Mouse (Mus musculus) testis, postnatal 10 days (tissue): Measurements from ENCODE around the gene A730071L15Rik.

Experiments
- DNase-seq: peaks from one replicate; pipeline ENCODE4 v3.0.0; 2021; ENCODE audit warnings: low spot score

The A730071L15Rik gene

DNA sequence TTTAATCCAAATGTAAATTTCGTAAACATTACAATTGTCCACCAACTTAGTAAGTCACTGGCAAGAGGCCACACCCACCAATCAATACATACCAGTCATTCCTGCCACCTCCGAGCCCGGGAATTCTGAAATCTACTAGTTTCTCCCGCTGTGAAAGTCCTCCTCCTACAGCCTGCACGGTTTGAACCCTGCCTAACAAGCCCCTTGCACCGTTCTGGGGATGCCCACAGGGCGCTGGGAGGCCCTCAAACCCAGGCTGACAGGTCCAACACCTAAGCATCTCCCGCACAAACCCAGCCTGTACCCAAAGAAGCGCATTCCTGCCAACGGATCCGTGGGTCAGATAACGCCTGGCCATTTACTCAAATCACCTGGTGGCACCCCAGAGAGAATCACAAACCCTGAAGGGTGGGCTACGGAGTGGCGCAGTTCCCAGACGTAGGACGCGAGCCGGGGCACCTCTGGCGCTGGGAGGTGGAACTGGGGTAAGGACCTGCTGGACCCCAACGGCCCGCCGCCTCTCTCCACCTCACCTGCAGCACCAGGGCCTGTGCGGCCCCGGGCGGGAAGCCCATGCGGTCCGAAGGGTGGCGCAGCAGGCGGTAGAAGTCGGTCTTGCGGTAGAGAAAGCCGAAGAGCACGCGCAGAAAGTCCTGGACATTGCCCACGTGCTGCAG is at the start of gene A730071L15Rik:
A730071L15Rik (plus strand) TSS at position 620 of the 677 bp plus-strand sequence.
- no peak for DNase-seq

- no peak for DNase-seq
Measured at GRCm38 (mm10) chr11:6152864-6153263, 47.0 kb upstream of the A730071L15Rik start.

- no peak for DNase-seq
Measured at GRCm38 (mm10) chr11:6154211-6154701, 45.6 kb upstream of the A730071L15Rik start.

- DNase-seq: no peak
Measured at GRCm38 (mm10) chr11:6156651-6157050, 43.2 kb upstream of the A730071L15Rik start.

- DNase-seq: no peak
Measured at GRCm38 (mm10) chr11:6157119-6157518, 42.7 kb upstream of the A730071L15Rik start.

- DNase-seq: no peak
Measured at GRCm38 (mm10) chr11:6158515-6158914, 41.3 kb upstream of the A730071L15Rik start.

DNA sequence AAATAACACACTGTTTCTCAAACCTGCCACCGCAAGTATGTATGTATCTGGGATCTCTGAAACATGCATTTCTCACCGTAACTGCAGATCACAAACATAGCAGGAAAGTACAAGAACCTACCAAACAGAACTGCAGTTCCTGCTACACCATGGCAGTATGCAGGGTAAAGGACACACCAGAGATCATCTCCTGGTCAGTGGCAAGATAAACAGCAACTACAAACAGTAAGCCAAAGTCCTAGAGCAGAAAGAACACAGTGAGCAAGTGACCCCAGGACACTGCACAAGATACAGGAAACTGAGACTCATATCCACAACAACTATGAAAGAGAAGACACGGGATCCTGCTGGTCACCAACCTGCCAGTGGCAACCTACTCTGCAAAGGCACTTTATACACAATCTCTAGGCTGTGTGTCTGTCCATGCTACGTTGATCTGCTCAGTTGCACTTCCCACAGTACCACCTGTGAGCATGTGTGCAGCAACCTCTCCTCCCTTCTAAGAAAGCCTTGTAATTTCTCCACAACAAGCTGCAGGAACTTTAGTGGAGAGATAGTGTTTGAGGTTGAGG is 40.0 kb upstream of the A730071L15Rik start:
- no peak for DNase-seq

DNA sequence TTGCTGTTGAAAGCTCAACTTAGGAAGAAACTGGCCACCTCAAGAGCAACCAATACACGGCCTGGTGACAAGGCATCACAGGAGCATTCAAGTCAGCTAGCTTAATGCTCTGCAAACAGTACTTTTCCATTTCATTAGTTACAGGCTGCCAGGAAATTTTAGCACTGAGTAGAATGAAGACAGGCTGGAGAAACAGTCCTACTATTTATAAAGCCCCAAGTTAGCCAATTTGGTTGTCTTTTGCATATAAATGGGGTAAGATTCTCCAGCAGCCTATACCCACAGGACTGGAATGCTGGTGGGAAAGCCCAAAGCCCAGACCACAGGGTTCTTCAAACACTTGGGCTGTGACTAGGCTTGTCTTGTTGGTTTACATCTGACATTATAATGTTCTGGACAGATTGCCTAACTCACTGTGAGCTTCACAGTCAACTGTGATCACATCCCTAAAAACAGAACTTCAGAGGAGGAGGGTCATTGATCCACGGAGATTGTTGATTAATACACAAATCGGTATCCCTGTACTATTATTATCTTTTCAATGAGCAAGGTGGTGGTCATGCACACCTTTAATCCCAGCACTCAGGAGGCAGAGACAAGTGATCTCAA is 39.1 kb upstream of the A730071L15Rik start:
- DNase-seq: no peak

GRCm38 (mm10) chr11:6161549-6161948 is 38.3 kb upstream of the A730071L15Rik start:
- no peak for DNase-seq

- DNase-seq: no peak
Measured at GRCm38 (mm10) chr11:6163062-6163461, 36.8 kb upstream of the A730071L15Rik start.

GRCm38 (mm10) chr11:6163706-6164105 is 36.1 kb upstream of the A730071L15Rik start:
- DNase-seq: no peak

GRCm38 (mm10) chr11:6164781-6165180 is 35.0 kb upstream of the A730071L15Rik start:
- DNase-seq: no peak

GRCm38 (mm10) chr11:6165391-6166081 is 34.3 kb upstream of the A730071L15Rik start:
- DNase-seq: no peak

DNA sequence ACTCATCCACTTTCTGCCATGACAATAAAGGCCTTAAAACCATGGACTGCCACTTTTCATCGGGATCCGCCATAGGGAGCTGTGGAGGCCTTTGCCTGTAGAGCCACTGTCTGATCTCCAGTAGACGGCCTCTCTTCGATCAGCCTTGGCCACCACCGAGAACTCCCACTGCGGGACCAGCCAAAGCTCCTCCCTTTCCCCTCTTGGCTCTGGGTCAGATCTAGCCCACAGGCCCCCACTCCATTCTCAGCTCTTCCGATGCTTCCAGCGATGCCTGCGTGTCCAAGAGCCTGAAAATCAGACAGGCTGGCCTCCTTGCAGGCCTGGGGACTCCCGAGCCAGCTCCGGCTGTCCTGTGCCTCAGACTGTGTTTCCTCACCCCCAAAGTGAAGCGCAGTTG is 33.5 kb upstream of the A730071L15Rik start:
- no peak for DNase-seq

DNA sequence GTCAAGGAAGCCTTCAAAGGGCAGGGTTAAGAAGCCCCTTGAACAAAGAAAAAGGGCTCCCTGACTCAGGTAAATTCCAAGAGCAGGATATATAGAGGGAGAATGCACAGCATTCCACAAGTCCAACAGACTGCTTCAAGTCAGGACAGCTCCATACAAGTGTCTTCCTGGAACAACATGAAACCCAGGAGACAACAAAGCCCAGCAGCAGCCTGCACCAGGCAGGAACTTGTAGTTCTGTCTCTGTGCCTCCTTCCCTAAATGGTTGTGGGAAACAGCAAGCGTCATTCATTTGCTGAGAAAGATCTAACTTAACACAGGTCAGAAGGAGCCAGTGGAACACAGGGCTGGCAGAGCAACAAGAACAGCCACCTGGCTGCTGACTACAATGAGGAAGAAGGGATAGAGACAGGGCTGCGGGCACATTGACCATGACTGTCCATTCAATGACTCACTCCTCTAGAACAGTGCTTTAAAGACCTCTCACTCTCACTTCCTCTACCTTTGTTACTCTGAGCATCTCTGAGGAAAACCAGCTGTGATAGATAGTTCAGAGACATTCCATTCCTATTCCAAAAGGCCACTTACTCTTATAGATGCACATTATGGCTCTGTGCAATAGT is 30.7 kb upstream of the A730071L15Rik start:
- DNase-seq: no peak

- no peak for DNase-seq
Measured at GRCm38 (mm10) chr11:6174719-6175118, 25.1 kb upstream of the A730071L15Rik start.

DNA sequence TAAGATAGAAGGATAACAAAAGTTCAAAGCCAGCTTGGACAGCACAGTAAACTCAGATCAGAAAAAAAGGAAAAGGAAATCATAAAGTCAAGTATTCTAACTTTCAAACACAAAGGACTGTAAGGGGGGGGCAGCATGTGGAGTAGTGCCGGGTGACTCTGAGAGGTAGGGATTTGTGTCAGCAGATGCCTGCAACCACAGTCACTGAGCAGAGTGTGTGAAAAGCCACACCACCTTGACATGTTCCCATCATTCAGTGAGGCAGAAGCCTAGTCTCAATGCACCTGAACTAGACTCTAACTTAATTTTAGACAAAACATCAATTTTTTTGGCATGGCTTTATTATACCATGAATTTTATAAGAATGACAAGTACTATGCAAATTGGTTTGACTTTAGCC is 24.3 kb upstream of the A730071L15Rik start:
- no peak for DNase-seq

DNA sequence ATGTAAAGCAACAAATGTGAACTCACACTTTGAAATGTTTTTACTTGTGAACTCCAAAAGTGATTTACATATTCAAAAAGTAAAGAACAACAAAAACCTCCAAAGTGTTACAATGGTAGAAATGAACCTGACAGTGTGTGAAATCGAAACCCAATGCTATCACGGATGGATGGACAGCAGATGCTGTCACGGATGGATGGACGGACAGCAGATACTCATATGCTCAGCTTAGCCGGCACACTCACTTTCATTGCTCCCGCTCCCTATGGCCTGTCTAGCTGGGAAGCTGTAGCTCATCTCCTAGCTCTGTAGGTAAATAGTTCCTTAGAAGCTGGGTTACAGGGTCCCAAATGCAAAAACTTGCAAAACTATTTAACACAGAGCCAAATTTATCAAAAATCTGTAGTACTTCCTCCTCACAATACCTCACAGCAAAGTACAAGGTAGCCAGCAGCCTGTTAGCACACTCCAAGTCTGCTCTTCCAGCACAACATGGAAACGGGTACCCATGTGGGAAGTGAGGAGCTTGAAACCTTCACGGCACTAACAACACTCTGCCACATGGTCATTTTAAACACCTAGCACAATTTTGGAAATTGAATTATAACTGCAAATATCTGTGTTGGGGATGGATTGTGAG is 21.9 kb upstream of the A730071L15Rik start:
- DNase-seq: no peak

- DNase-seq: no peak
Measured at GRCm38 (mm10) chr11:6178673-6179166, 21.1 kb upstream of the A730071L15Rik start.

- no peak for DNase-seq
Measured at GRCm38 (mm10) chr11:6179194-6179593, 20.6 kb upstream of the A730071L15Rik start.

- DNase-seq: no peak
Measured at GRCm38 (mm10) chr11:6180811-6181399, 18.9 kb upstream of the A730071L15Rik start.
